Mouse (Mus musculus): Measurements from ENCODE around the gene Selplg.

- TF ChIP-seq CTCF (IDR thresholded peaks at IDR 0.05; ENCODE audit: low read depth, low read length) (no peak), TAL1 (conservative IDR thresholded peaks at IDR 0.05; ENCODE audit: low read depth, low read length) (no peak), GATA1 (IDR thresholded peaks at IDR 0.05; ENCODE audit: borderline replicate concordance, low read length) (no peak)
These were observed 4.4 kb downstream of the Selplg start for GRCm38 (mm10) chr5:113827991-113828411.

Data from G1E (cell line).